Mouse (Mus musculus): ENCODE data around the gene Fbxl17. TPM values are rescaled to one million over a fixed set of nuclear protein-coding genes. Genes with fewer than 3 reads are reported as not detected.
A peak's percentile ranks its signal among the peaks of the same experiment; 100 is the strongest.

Gene Fbxl17
- total and polyA plus RNA-seq, 2 experiments from 2014 or later, result 11.4 to 26.3 TPM

DNA sequence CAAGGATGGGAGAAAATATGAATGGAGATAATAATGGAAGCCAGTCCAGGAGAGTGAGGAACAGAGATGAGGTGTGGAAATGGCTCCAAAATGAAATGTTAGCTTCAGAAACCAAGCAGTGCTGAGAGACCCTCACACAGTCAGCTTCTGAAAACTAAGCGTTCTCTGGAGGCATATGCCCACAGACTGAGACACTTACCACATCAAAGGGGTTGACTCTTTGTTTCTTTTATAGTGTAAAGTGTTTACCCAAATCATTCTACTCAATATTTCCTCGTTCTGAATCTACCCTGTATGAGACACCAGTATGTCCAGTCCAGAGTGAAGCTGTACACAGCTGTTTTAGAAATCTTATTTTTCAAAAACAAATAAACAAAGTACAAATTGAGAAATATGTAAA is 204.3 kb downstream of the Fbxl17 start:
- H3K4me2 ChIP-seq (ENCODE audit: low read depth, low read length), result no peak overlapping the region
- H3K36me3 ChIP-seq (replicated peaks; ENCODE audit: control insufficient read depth, insufficient read depth, low read length), result no peaks in the 10 kb centered on the region
- DNase-seq (ENCODE audit: low spot score) (no peak), ATAC-seq (ENCODE audit: insufficient read depth, low read depth) (no peak)
- H3K4me1 ChIP-seq (ENCODE audit: control insufficient read depth, insufficient read depth), result no peaks in the 10 kb centered on the region
- TF ChIP-seq EP300 (IDR thresholded peaks at IDR 0.05; ENCODE audit: low read depth) (no peak), CTCF (IDR thresholded peaks at IDR 0.05; ENCODE audit: low read depth) (no peak)
- no peaks in the 10 kb centered on the region for H3K27me3 ChIP-seq (ENCODE audit: control insufficient read depth, insufficient read depth, low read length)
- H3K4me3 ChIP-seq (ENCODE audit: low read depth, low read length), result no peak overlapping the region
- no peak overlapping the region for H3K9ac ChIP-seq (replicated peaks; ENCODE audit: low read depth, low read length)
- H3K9me3 ChIP-seq (replicated peaks; ENCODE audit: control insufficient read depth, low read length), result no peaks in the 10 kb centered on the region; the same call in 1 of the 2 replicates
- H3K27ac ChIP-seq (ENCODE audit: low read depth), result no peak overlapping the region
- 70% methylated on average over 2 of the region's 2 CpGs for WGBS

DNA sequence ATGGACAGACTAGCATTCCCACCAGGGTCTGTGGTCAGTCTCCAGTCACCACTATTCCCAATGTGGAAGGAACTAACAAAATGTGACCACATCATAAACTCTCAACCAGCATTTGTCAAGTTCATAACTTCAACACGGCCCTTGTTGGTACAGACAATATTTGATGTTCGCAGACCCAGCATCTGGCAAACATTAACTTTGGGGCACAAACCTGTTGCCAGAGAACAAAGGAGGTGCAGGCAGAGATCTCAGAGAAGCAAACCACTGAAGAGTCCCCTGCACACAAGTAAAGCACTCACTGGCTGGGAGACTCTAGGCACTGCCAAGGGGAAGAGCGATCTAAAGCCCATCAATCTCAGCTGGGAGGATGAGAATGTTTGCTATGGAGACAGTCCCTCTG is 204.9 kb downstream of the Fbxl17 start:
- Histone ChIP-seq H3K36me3 (replicated peaks; ENCODE audit: control insufficient read depth, insufficient read depth, low read length) (no peaks in the 10 kb centered on the region), H3K4me1 (ENCODE audit: control insufficient read depth, insufficient read depth) (no peaks in the 10 kb centered on the region), H3K27ac (ENCODE audit: low read depth) (no peak overlapping the region), H3K27me3 (ENCODE audit: control insufficient read depth, insufficient read depth, low read length) (no peaks in the 10 kb centered on the region), H3K4me3 (ENCODE audit: low read depth, low read length) (no peak overlapping the region), H3K4me2 (ENCODE audit: low read depth, low read length) (no peak overlapping the region), H3K9ac (replicated peaks; ENCODE audit: low read depth, low read length) (no peak overlapping the region), H3K9me3 (replicated peaks; ENCODE audit: control insufficient read depth, low read length) (no peaks in the 10 kb centered on the region; the same call in 1 of the 2 replicates)
- DNase-seq (ENCODE audit: low spot score), result no peak
- no peak for ATAC-seq (ENCODE audit: insufficient read depth, low read depth)
- 79% methylated on average over 3 of the region's 3 CpGs for WGBS
- no peak for TF ChIP-seq EP300 (IDR thresholded peaks at IDR 0.05; ENCODE audit: low read depth)

GRCm38 (mm10) chr17:63293979-63294378 is 205.8 kb downstream of the Fbxl17 start:
- 86% methylated on average over 3 of the region's 3 CpGs for WGBS
- Histone ChIP-seq H3K4me3 (ENCODE audit: low read depth, low read length) (no peak overlapping the region), H3K4me2 (ENCODE audit: low read depth, low read length) (no peak overlapping the region), H3K9me3 (replicated peaks; ENCODE audit: control insufficient read depth, low read length) (no peaks in the 10 kb centered on the region; the same call in 1 of the 2 replicates), H3K27me3 (ENCODE audit: control insufficient read depth, insufficient read depth, low read length) (no peaks in the 10 kb centered on the region), H3K4me1 (ENCODE audit: control insufficient read depth, insufficient read depth) (0 out of 2 replicates have a peak, but pooled peaks cover 4% of the 10 kb centered on the region), H3K36me3 (replicated peaks; ENCODE audit: control insufficient read depth, insufficient read depth, low read length) (no peaks in the 10 kb centered on the region), H3K9ac (replicated peaks; ENCODE audit: low read depth, low read length) (no peak overlapping the region), H3K27ac (ENCODE audit: low read depth) (no peak overlapping the region)
- TF ChIP-seq EP300 (IDR thresholded peaks at IDR 0.05; ENCODE audit: low read depth), result no peak
- TF ChIP-seq CTCF (IDR thresholded peaks at IDR 0.05; ENCODE audit: low read depth), result no peak
- DNase-seq (ENCODE audit: low spot score) (no peak), ATAC-seq (ENCODE audit: insufficient read depth, low read depth) (no peak)

DNA sequence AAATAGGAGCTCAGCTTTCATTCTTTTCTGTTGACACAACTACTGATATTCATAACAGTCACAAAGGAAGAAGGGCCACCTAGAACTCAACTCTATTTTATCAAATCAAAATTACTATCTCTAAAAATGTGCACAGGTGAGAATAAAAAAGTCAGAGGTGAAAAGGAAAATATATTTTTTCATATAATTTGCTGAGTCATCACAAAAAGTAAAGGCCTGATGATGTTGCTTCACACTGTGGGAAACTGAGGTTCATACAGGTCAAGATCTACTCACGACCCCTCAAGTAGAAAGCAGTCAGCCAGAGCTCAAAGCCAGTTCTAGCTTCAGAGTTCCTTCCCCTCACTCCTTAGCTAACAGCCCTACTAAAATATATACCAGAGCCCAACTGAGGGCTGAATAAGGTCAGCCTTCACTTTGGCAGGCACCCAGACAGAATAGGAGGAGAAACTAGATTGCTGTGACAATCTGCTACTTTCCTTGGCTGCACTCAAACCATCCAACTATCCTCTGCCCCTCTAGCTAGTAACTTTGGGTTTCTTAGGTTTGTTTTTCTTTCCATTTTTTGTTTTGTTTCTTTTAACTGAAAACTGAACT is 210.4 kb downstream of the Fbxl17 start:
- Histone ChIP-seq H3K4me1 (ENCODE audit: control insufficient read depth, insufficient read depth) (peaks cover 10% of the 10 kb centered on the region; the same call in 1 of the 2 replicates), H3K27ac (ENCODE audit: low read depth) (0 out of 2 replicates have a peak overlapping the region, but pooled peaks have one; percentile 5), H3K27me3 (ENCODE audit: control insufficient read depth, insufficient read depth, low read length) (no peaks in the 10 kb centered on the region), H3K9ac (replicated peaks; ENCODE audit: low read depth, low read length) (no peak overlapping the region), H3K9me3 (replicated peaks; ENCODE audit: control insufficient read depth, low read length) (no peaks in the 10 kb centered on the region), H3K36me3 (replicated peaks; ENCODE audit: control insufficient read depth, insufficient read depth, low read length) (no peaks in the 10 kb centered on the region), H3K4me3 (ENCODE audit: low read depth, low read length) (no peak overlapping the region), H3K4me2 (ENCODE audit: low read depth, low read length) (no peak overlapping the region)
- 39% methylated on average over 1 of the region's 1 CpGs for WGBS
- peak; percentile 46 for DNase-seq (ENCODE audit: low spot score)
- peak; percentile 66; the same call in 1 of the 2 replicates for ATAC-seq (ENCODE audit: insufficient read depth, low read depth)
- TF ChIP-seq EP300 (IDR thresholded peaks at IDR 0.05; ENCODE audit: low read depth) (no peak), CTCF (IDR thresholded peaks at IDR 0.05; ENCODE audit: low read depth) (no peak)

GRCm38 (mm10) chr17:63288850-63289249 is 211.0 kb downstream of the Fbxl17 start:
- H3K27me3 ChIP-seq (ENCODE audit: control insufficient read depth, insufficient read depth, low read length), result no peaks in the 10 kb centered on the region
- peaks cover 14% of the 10 kb centered on the region; the same call in 1 of the 2 replicates for H3K4me1 ChIP-seq (ENCODE audit: control insufficient read depth, insufficient read depth)
- H3K9ac ChIP-seq (replicated peaks; ENCODE audit: low read depth, low read length), result no peak overlapping the region
- DNase-seq (ENCODE audit: low spot score) (no peak), ATAC-seq (ENCODE audit: insufficient read depth, low read depth) (no peak)
- TF ChIP-seq EP300 (IDR thresholded peaks at IDR 0.05; ENCODE audit: low read depth) (no peak), CTCF (IDR thresholded peaks at IDR 0.05; ENCODE audit: low read depth) (no peak)
- no peaks in the 10 kb centered on the region for H3K36me3 ChIP-seq (replicated peaks; ENCODE audit: control insufficient read depth, insufficient read depth, low read length)
- no peak overlapping the region for H3K27ac ChIP-seq (ENCODE audit: low read depth)
- 87% methylated on average over 4 of the region's 4 CpGs for WGBS
- no peak overlapping the region for H3K4me2 ChIP-seq (ENCODE audit: low read depth, low read length)
- H3K4me3 ChIP-seq (ENCODE audit: low read depth, low read length), result no peak overlapping the region
- H3K9me3 ChIP-seq (replicated peaks; ENCODE audit: control insufficient read depth, low read length), result no peaks in the 10 kb centered on the region

GRCm38 (mm10) chr17:63287413-63287812 is 212.4 kb downstream of the Fbxl17 start:
- Histone ChIP-seq H3K27ac (ENCODE audit: low read depth) (no peak overlapping the region; the same call in 1 of the 2 replicates), H3K9ac (replicated peaks; ENCODE audit: low read depth, low read length) (no peak overlapping the region), H3K36me3 (replicated peaks; ENCODE audit: control insufficient read depth, insufficient read depth, low read length) (no peaks in the 10 kb centered on the region), H3K4me2 (ENCODE audit: low read depth, low read length) (no peak overlapping the region), H3K9me3 (replicated peaks; ENCODE audit: control insufficient read depth, low read length) (no peaks in the 10 kb centered on the region), H3K4me1 (ENCODE audit: control insufficient read depth, insufficient read depth) (peaks cover 14% of the 10 kb centered on the region; the same call in 1 of the 2 replicates), H3K27me3 (ENCODE audit: control insufficient read depth, insufficient read depth, low read length) (no peaks in the 10 kb centered on the region), H3K4me3 (ENCODE audit: low read depth, low read length) (no peak overlapping the region)
- DNase-seq (ENCODE audit: low spot score) (peak; percentile 76), ATAC-seq (ENCODE audit: insufficient read depth, low read depth) (peak; percentile 86)
- TF ChIP-seq CTCF (IDR thresholded peaks at IDR 0.05; ENCODE audit: low read depth), result peak; percentile 27
- TF ChIP-seq EP300 (IDR thresholded peaks at IDR 0.05; ENCODE audit: low read depth), result no peak
- 8% methylated on average over 2 of the region's 2 CpGs for WGBS
